Mouse (Mus musculus): ENCODE measurements at regions not wholly inside any gene's neighbourhood (a gene's known extent, or its start where the extent isn't known, plus 50 kb on each side); places are given as distances from the start of the nearest gene placed in this dataset.

DNA sequence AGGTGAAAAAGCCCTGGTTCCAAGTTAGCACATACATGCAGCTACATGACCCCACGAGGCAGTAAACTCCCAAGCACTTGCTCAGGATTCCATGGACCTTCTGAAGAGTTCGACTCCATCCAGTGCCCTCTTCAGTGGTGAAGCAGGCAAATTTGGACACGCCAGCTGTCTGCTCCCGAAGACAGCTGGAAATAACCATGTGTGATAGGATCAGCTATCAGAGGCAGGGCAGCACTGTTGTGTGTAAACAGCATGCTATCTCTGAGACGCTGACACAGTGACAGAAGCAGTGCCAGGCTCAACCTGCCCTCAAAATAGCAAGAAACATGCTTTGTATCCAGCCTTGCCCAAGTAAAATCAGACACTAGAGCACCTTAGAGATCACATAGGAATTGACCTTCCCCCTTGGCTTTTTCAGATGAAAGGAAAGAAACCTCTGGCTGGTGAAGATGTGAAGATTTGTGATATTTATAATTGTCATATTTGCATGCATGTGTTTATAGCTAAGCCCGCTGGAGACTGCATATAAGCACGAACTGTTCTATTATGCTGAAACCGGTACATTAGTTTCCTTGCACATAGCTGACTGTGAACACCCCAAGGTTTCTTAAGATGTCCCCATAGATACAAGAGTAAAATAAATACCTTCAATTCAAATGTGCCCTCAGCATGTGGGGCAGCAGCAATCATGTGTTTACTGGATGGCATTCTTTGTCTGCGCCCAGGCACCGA lies 146.4 kb upstream of the Nrip1 start:
- H3K36me3 ChIP-seq (ENCODE audit: control insufficient read depth, insufficient read depth, low read length): no peaks in the 10 kb centered on the region
- no peak for DNase-seq (ENCODE audit: low read depth in 1 of 2, low spot score in 2 of 2)
- no peak overlapping the region for H3K27ac ChIP-seq (ENCODE audit: insufficient read depth, low read length)
- TF ChIP-seq POLR2A (IDR thresholded peaks at IDR 0.05; ENCODE audit: low read depth, low read length): no peak
- TF ChIP-seq CTCF (IDR thresholded peaks at IDR 0.05; ENCODE audit: extremely low read depth, insufficient read depth, insufficient read length, insufficient replicate concordance): no peak
- H3K4me3 ChIP-seq (ENCODE audit: extremely low read depth, insufficient read depth, insufficient read length): no peak overlapping the region
- 88% methylated on average over 10 of the region's 10 CpGs for whole genome bisulfite sequencing
- no peaks in the 10 kb centered on the region for H3K27me3 ChIP-seq (ENCODE audit: control insufficient read depth, insufficient read depth, low read length)
- no peaks in the 10 kb centered on the region for H3K4me1 ChIP-seq (ENCODE audit: control insufficient read depth, insufficient read depth, insufficient read length)

DNA sequence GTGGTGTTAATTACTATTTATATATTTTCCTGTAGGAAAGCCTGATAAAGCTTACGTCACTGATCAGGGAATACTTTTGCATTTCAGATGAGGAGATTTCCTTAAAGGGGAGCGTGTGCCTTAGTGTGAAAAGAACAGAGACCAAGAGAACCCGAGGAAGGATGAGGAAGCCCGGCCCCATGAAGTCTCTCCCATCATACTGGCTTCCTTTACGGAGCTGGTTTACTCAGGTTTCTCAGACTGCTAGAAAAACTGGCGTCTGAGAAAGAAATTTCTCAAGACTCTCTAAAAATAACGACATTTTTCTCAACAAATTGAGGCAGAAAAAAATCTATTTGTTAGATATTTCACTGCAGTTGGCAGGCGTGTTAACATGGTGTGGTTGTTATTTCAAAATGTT lies 137.2 kb upstream of the Nrip1 start:
- no peaks in the 10 kb centered on the region for H3K4me1 ChIP-seq (ENCODE audit: control insufficient read depth, insufficient read depth, insufficient read length)
- H3K36me3 ChIP-seq (ENCODE audit: control insufficient read depth, insufficient read depth, low read length): no peaks in the 10 kb centered on the region
- no peak overlapping the region for H3K27ac ChIP-seq (ENCODE audit: insufficient read depth, low read length)
- WGBS: 77% methylated on average over 8 of the region's 8 CpGs
- no peaks in the 10 kb centered on the region for H3K27me3 ChIP-seq (ENCODE audit: control insufficient read depth, insufficient read depth, low read length)
- H3K4me3 ChIP-seq (ENCODE audit: extremely low read depth, insufficient read depth, insufficient read length): no peak overlapping the region
- DNase-seq (ENCODE audit: low read depth in 1 of 2, low spot score in 2 of 2): no peak
- TF ChIP-seq POLR2A (IDR thresholded peaks at IDR 0.05; ENCODE audit: low read depth, low read length) (no peak), CTCF (IDR thresholded peaks at IDR 0.05; ENCODE audit: extremely low read depth, insufficient read depth, insufficient read length, insufficient replicate concordance) (no peak)

DNA sequence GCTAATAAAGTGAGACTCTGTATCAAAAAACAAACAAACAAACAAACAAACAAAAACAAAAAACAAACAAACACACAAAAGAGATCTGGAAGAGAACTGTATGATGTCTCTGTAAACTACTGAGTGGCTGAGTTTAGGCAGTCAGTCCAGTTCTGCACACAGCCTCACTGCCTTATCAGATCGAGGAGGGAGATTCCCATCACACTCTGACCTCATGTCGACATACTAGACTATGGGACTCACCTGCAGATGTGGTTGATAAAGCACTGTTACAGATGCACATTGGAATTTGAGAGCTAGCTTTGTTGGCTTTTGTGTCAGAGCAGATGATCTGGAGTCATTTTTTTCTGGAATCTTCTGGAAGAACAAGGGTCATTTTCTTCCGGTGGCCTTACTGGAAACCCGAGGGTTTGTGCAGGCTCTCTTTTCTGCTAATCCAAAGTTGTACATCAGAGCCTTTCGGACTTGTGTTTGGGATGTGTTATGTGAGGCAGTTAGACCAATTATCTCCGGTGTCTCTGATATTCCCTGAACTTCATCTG lies 135.6 kb upstream of the Nrip1 start:
- WGBS: 82% methylated on average over 6 of the region's 6 CpGs
- Histone ChIP-seq H3K4me1 (ENCODE audit: control insufficient read depth, insufficient read depth, insufficient read length) (no peaks in the 10 kb centered on the region), H3K4me3 (ENCODE audit: extremely low read depth, insufficient read depth, insufficient read length) (no peak overlapping the region), H3K27ac (ENCODE audit: insufficient read depth, low read length) (no peak overlapping the region), H3K36me3 (ENCODE audit: control insufficient read depth, insufficient read depth, low read length) (no peaks in the 10 kb centered on the region), H3K27me3 (ENCODE audit: control insufficient read depth, insufficient read depth, low read length) (no peaks in the 10 kb centered on the region)
- TF ChIP-seq CTCF (IDR thresholded peaks at IDR 0.05; ENCODE audit: extremely low read depth, insufficient read depth, insufficient read length, insufficient replicate concordance): no peak
- no peak for TF ChIP-seq POLR2A (IDR thresholded peaks at IDR 0.05; ENCODE audit: low read depth, low read length)
- DNase-seq (ENCODE audit: low read depth in 1 of 2, low spot score in 2 of 2): no peak

DNA sequence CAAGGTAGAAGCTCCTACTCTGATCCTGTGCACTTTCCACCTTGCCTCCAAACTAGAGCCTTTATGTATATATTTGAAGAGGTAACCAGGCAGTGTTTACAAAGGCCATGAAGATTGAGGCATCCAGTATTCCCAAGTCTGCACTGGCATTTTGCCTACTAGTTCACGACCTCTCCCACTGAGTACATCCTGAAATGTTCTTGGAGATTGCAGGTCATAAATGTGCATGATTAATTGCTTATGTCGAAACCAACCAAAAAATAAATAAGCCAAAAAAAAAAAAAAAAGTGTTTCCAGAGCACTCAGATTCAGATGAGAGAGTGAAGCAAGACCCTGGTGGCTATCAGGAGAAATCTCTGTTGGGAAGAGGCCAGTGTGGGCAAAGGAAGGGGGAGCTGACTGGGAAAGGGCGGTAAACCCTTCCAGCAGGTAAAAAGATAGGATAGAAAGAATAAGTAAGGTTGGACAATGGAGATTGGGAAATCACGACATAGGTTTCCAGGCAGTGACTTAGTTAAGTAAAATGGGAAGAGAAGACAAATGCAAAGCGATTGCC lies 133.6 kb upstream of the Nrip1 start:
- no peak for DNase-seq (ENCODE audit: low read depth in 1 of 2, low spot score in 2 of 2)
- TF ChIP-seq CTCF (IDR thresholded peaks at IDR 0.05; ENCODE audit: extremely low read depth, insufficient read depth, insufficient read length, insufficient replicate concordance) (no peak), POLR2A (IDR thresholded peaks at IDR 0.05; ENCODE audit: low read depth, low read length) (no peak)
- Histone ChIP-seq H3K4me1 (ENCODE audit: control insufficient read depth, insufficient read depth, insufficient read length) (no peaks in the 10 kb centered on the region), H3K27me3 (ENCODE audit: control insufficient read depth, insufficient read depth, low read length) (no peaks in the 10 kb centered on the region), H3K36me3 (ENCODE audit: control insufficient read depth, insufficient read depth, low read length) (no peaks in the 10 kb centered on the region), H3K27ac (ENCODE audit: insufficient read depth, low read length) (no peak overlapping the region), H3K4me3 (ENCODE audit: extremely low read depth, insufficient read depth, insufficient read length) (no peak overlapping the region)
- WGBS: 83% methylated on average over 5 of the region's 5 CpGs

DNA sequence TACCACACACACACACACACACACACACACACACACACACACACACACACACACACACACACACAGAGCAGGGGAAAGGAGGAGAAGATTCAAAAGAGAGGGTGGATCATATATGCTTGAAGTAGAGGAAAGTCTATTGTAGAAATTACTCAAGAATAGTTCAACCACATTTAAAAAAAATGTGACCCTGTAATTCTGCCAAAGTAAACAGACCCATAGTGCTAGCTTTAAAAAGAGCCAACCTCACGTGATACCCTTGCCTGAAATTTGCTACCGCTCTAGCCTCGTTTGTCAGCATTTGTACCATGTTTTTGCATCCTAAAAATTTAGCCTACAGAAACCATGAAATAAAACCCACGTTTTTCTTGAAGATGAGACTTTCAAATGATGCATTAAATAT lies 132.6 kb upstream of the Nrip1 start:
- Histone ChIP-seq H3K27ac (ENCODE audit: insufficient read depth, low read length) (no peak overlapping the region), H3K4me3 (ENCODE audit: extremely low read depth, insufficient read depth, insufficient read length) (no peak overlapping the region), H3K36me3 (ENCODE audit: control insufficient read depth, insufficient read depth, low read length) (no peaks in the 10 kb centered on the region), H3K4me1 (ENCODE audit: control insufficient read depth, insufficient read depth, insufficient read length) (no peaks in the 10 kb centered on the region), H3K27me3 (ENCODE audit: control insufficient read depth, insufficient read depth, low read length) (no peaks in the 10 kb centered on the region)
- TF ChIP-seq POLR2A (IDR thresholded peaks at IDR 0.05; ENCODE audit: low read depth, low read length) (no peak), CTCF (IDR thresholded peaks at IDR 0.05; ENCODE audit: extremely low read depth, insufficient read depth, insufficient read length, insufficient replicate concordance) (no peak)
- WGBS: 64% methylated on average over 4 of the region's 4 CpGs
- DNase-seq (ENCODE audit: low read depth in 1 of 2, low spot score in 2 of 2): no peak

DNA sequence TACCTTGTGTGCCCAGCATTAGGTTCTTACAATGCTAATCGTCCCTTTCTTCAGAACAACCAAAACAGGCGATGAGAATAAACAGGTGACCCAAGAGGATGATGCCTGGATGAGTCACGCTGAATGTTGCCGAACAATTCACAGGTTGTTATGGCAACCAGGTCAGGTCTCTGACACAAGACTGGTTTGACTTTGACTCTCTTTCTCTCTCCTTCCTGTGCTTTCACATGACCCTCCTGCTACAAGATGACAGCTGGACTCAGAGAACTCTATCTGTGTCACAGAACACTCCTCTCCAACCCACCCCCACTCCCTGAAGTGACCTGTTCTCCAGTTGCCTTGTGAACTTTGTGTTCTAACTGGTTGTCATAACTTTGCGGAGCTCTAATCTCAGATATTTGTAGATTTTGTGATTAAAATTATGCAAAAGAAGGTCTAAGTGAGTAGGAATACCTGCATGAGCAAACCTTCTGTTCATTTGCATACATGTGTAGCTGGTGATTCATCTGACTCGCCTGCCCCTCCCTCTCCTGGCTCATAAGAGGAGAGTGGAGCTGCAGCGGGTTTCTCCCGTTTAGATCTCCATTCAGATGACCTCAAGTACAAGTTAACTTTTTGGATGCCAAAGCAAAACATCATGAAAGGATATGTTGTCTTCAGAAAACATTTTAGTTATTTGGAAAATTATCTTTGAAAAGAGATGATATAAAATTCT lies 126.2 kb upstream of the Nrip1 start:
- DNase-seq (ENCODE audit: low read depth in 1 of 2, low spot score in 2 of 2): no peak
- no peak overlapping the region for H3K4me3 ChIP-seq (ENCODE audit: extremely low read depth, insufficient read depth, insufficient read length)
- WGBS: 82% methylated on average over 8 of the region's 8 CpGs
- no peaks in the 10 kb centered on the region for H3K4me1 ChIP-seq (ENCODE audit: control insufficient read depth, insufficient read depth, insufficient read length)
- no peaks in the 10 kb centered on the region for H3K27me3 ChIP-seq (ENCODE audit: control insufficient read depth, insufficient read depth, low read length)
- TF ChIP-seq POLR2A (IDR thresholded peaks at IDR 0.05; ENCODE audit: low read depth, low read length) (no peak), CTCF (IDR thresholded peaks at IDR 0.05; ENCODE audit: extremely low read depth, insufficient read depth, insufficient read length, insufficient replicate concordance) (no peak)
- no peaks in the 10 kb centered on the region for H3K36me3 ChIP-seq (ENCODE audit: control insufficient read depth, insufficient read depth, low read length)
- H3K27ac ChIP-seq (ENCODE audit: insufficient read depth, low read length): no peak overlapping the region
